Mouse (Mus musculus) heart, embryonic 13.5 days (tissue): Measurements from ENCODE around the gene Oaz2. TPM values are rescaled to one million over a fixed set of nuclear protein-coding genes. Genes with fewer than 3 reads are reported as not detected.

Source experiments
- ATAC-seq: fragments of 200-750 bp; cut with Nextera tagmentation; 2 replicates; pipeline ENCODE4 v1.8.0; 2017; ENCODE audit warnings: moderate TSS enrichment; ENCODE audit not compliant: insufficient number of reproducible peaks, low FRiP score, low TSS enrichment; ENCODE audit errors: extremely low read depth
- H3K27ac ChIP-seq: fragments of 300-500 bp; sonication (generic); replicated peaks from 2 replicates; pipeline ENCODE4 v1.5.1; 2015; ENCODE audit warnings: moderate library complexity, mild to moderate bottlenecking, inconsistent platforms
- H3K27me3 ChIP-seq: fragments of 300-500 bp; sonication (generic); replicated peaks from 2 replicates; pipeline ENCODE4 v1.6.1; 2015; ENCODE audit warnings: mild to moderate bottlenecking, inconsistent platforms
- H3K36me3 ChIP-seq: fragments of 300-500 bp; sonication (generic); 2 replicates; pipeline ENCODE4 v1.6.1; 2015; ENCODE audit warnings: mild to moderate bottlenecking, inconsistent platforms
- H3K4me1 ChIP-seq: fragments of 300-500 bp; sonication (generic); 2 replicates; pipeline ENCODE4 v1.6.1; 2015; ENCODE audit warnings: inconsistent platforms
- H3K4me2 ChIP-seq: fragments of 300-500 bp; sonication (generic); 2 replicates; pipeline ENCODE4 v1.6.1; 2015; ENCODE audit warnings: inconsistent platforms, mild to moderate bottlenecking, moderate library complexity
- H3K4me3 ChIP-seq: fragments of 300-500 bp; sonication (generic); 2 replicates; pipeline ENCODE4 v1.5.1; 2015; ENCODE audit warnings: moderate library complexity, mild to moderate bottlenecking, inconsistent platforms
- H3K9ac ChIP-seq: fragments of 300-500 bp; sonication (generic); 2 replicates; pipeline ENCODE4 v1.6.1; 2015; ENCODE audit warnings: inconsistent platforms, mild to moderate bottlenecking, moderate library complexity
- H3K9me3 ChIP-seq: fragments of 300-500 bp; sonication (generic); 2 replicates; pipeline ENCODE4 v1.6.1; 2016; ENCODE audit warnings: inconsistent platforms
- WGBS: fragments of 180-500 bp; shearing (Covaris S2); methylation state at CpG from one replicate; pipeline ENCODE4 v1.1.7; 2015; ENCODE audit warnings: mixed read lengths; 5-methylcytosine and 5-hydroxymethylcytosine counted together
- polyA plus RNA-seq: library from polyadenylated mRNA; unstranded; fragments of >200 nt; fragmentation: Nextera tagmentation; extraction: Ambion mirVana; gene quantifications from 2 replicates; pipeline ENCODE4 v1.2.1, GENCODE M21; 2015

Gene Oaz2
- 249 and 267 TPM in 2 replicates for polyA plus RNA-seq

- no peak within 1 kb of the TSS for H3K9ac ChIP-seq
- no peaks in the 10 kb centered on the region for H3K27me3 ChIP-seq
- 88% methylated on average over 8 of the region's 8 CpGs for WGBS
- H3K4me1 ChIP-seq, result peaks cover 24% of the 10 kb centered on the region
- no peak within 1 kb of the TSS for H3K27ac ChIP-seq
- H3K4me2 ChIP-seq, result no peak within 1 kb of the TSS
- no peaks in the 10 kb centered on the region for H3K36me3 ChIP-seq
- ATAC-seq, result no peak
- H3K9me3 ChIP-seq, result no peaks in the 10 kb centered on the region
- H3K4me3 ChIP-seq, result no peak within 1 kb of the TSS
Measured at GRCm38 (mm10) chr9:65667701-65668100, at the start of gene Oaz2. Oaz2 (plus strand) TSS chr9:65668001.

DNA sequence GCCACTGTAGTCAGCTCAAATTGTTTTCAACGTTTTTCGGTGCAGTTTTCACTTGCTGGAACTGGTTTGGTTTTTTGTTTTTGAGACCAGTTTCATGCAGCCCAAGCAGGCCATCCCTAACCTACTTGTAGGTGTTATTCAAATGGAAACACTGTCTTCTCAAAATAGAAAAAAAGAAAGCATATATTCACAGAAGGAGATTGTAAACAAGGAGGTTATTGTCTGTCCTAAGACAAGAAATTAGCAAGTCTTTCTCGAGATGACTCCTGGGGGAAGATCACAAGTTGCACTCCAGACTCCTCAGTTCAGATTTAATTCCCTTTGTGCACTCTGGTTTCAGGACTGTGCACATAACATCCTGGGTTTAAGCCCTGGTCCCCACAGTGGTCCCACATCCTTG lies 48.5 kb upstream of the Oaz2 start:
- no peak overlapping the region for H3K4me2 ChIP-seq
- no peaks in the 10 kb centered on the region for H3K4me1 ChIP-seq
- H3K9me3 ChIP-seq, result no peaks in the 10 kb centered on the region
- H3K27me3 ChIP-seq, result no peaks in the 10 kb centered on the region
- no peak overlapping the region for H3K27ac ChIP-seq
- no peaks in the 10 kb centered on the region for H3K36me3 ChIP-seq
- H3K4me3 ChIP-seq, result no peak overlapping the region
- 58% methylated on average over 3 of the region's 3 CpGs for WGBS
- H3K9ac ChIP-seq, result no peak overlapping the region
- ATAC-seq, result no peak

DNA sequence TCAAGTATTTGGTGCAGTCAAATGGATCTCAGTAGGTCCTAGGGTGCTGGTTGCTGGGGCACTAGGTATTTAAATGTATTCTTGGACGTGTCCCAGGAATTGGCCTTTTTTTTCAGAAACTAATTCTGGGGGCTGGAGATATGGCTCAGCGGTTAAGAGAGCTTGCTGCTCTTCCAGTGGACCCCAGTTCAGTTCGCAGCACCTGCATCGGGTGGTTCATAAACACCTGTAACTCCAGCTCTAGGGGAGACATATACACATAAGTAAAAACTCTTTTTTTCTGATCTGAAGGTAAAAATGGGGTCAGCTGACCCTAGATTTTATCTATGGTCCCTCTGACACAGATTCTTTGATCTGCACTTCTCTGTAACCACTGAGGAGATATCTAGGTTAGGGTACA lies 46.6 kb upstream of the Oaz2 start:
- Histone ChIP-seq H3K27me3 (no peaks in the 10 kb centered on the region), H3K4me3 (no peak overlapping the region), H3K9ac (no peak overlapping the region), H3K36me3 (no peaks in the 10 kb centered on the region), H3K4me1 (peaks cover 3% of the 10 kb centered on the region; the same call in 1 of the 2 replicates), H3K9me3 (no peaks in the 10 kb centered on the region), H3K4me2 (no peak overlapping the region), H3K27ac (no peak overlapping the region)
- 80% methylated on average over 4 of the region's 4 CpGs for WGBS
- ATAC-seq, result no peak

DNA sequence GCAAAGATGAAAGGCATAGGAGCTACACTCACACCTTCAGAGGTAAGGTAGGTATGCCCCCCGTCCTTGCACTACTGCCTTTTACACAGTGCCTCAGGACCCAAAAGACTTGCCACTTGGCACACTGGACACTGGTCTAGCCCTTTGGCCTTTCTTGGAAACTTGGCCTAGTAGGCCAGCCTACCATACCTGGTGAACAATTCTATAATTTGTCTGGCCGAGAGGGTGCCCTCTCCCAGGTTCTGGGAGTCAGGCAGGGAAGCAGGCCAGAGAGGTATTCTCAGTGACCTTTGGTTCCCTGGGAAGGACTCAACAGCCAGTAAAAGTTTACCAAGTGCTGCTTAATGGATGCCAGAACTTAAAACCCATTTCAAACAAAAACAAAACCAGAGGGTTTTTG lies 46.1 kb upstream of the Oaz2 start:
- H3K9ac ChIP-seq, result no peak overlapping the region
- H3K36me3 ChIP-seq, result no peaks in the 10 kb centered on the region
- WGBS, result 77% methylated on average over 2 of the region's 2 CpGs
- H3K27ac ChIP-seq, result no peak overlapping the region
- peaks cover 3% of the 10 kb centered on the region; the same call in 1 of the 2 replicates for H3K4me1 ChIP-seq
- no peak overlapping the region for H3K4me2 ChIP-seq
- H3K27me3 ChIP-seq, result no peaks in the 10 kb centered on the region
- no peaks in the 10 kb centered on the region for H3K9me3 ChIP-seq
- no peak for ATAC-seq
- H3K4me3 ChIP-seq, result no peak overlapping the region

DNA sequence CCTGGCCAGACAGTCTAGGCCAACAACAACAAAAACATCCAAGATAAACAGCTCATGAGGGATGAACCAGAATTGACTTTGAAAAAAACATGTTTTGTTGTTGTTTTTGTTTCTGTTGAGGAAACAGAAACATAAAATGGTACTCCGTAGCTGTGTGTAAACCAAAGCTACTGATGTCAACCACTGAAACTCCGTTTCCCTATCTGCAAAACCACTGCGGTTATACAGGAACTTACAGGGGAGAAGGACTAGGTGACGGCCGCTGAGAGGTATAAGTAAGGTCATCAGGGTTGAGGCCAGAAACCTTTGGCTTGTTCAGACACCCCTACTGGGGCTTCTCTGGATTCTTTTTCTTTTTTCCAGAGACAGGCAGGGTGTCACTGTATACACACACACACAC lies 45.0 kb upstream of the Oaz2 start:
- no peaks in the 10 kb centered on the region for H3K36me3 ChIP-seq
- H3K27me3 ChIP-seq, result no peaks in the 10 kb centered on the region; the same call in 1 of the 2 replicates
- WGBS, result 67% methylated on average over 5 of the region's 5 CpGs
- no peak overlapping the region for H3K4me2 ChIP-seq
- H3K4me3 ChIP-seq, result no peak overlapping the region
- H3K4me1 ChIP-seq, result peaks cover 3% of the 10 kb centered on the region; the same call in 1 of the 2 replicates
- H3K9me3 ChIP-seq, result no peaks in the 10 kb centered on the region
- no peak overlapping the region for H3K27ac ChIP-seq
- ATAC-seq, result no peak
- H3K9ac ChIP-seq, result no peak overlapping the region

GRCm38 (mm10) chr9:65624266-65624665 lies 43.5 kb upstream of the Oaz2 start:
- 69% methylated on average over 2 of the region's 2 CpGs for WGBS
- no peak overlapping the region for H3K9ac ChIP-seq
- H3K9me3 ChIP-seq, result no peaks in the 10 kb centered on the region
- no peak overlapping the region for H3K27ac ChIP-seq
- peaks cover 11% of the 10 kb centered on the region for H3K4me1 ChIP-seq
- no peak overlapping the region for H3K4me2 ChIP-seq
- no peaks in the 10 kb centered on the region for H3K36me3 ChIP-seq
- ATAC-seq, result no peak
- H3K27me3 ChIP-seq, result peaks cover 9% of the 10 kb centered on the region
- no peak overlapping the region for H3K4me3 ChIP-seq

- Histone ChIP-seq H3K4me3 (peak within 1 kb of the TSS; percentile 68), H3K9me3 (no peaks in the 10 kb centered on the region), H3K27ac (peak within 1 kb of the TSS; percentile 94), H3K4me1 (peaks cover 34% of the 10 kb centered on the region), H3K27me3 (peaks cover 9% of the 10 kb centered on the region), H3K4me2 (peak within 1 kb of the TSS; percentile 91), H3K36me3 (no peaks in the 10 kb centered on the region), H3K9ac (peak within 1 kb of the TSS; percentile 91)
- no peak for ATAC-seq
- WGBS, result 1% methylated on average over 37 of the region's 40 CpGs
Measured at GRCm38 (mm10) chr9:65629025-65629766, 38.6 kb upstream of the Oaz2 start, which contains the start of gene Rbpms2. Rbpms2 (plus strand) TSS chr9:65629648.

DNA sequence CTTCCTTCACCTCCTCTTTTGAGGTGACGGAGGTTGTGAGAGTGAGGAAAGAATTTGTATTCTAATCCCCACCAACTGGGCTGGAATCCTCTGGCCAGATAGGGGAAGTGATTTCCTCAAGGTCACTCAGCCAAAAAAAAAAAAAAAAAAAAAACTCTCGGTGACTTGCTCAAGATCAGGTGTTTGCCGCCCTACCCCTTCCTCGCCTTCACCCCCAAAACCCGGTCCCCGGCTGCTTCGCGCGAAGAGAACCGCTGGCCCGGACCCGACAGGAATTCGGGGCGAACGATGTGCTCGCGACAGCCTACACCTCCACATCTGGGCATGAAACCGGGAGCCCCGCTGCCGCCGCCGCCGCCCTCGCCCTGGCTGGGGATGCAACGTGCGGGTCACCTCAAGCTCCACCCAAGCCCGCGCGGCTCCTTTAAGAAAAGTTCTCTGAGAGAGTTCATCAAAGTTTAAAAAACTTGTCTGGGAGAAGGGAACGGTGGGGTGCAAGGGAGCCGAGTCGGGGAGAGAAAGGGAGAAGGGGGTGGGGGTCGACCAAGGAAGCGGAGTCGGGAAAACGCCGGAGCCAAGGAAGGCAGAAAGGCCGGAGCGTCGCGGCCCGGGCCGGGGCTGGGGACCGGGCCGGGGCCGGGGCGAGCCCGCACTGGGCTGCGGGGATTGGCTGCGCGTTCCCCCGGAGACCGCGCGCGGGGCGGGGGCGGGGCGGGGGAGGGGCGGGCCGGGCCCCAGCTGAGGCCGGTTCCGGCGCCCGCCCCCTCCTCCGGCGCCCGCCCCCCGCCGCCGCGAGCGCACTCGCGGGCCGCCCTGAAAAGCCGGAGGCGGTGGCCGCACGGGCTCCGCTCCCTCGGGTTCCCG lies 37.8 kb upstream of the Oaz2 start:
- peak; percentile 82; the same call in 1 of the 2 replicates for ATAC-seq
- H3K9me3 ChIP-seq, result no peaks in the 10 kb centered on the region
- H3K27me3 ChIP-seq, result peaks cover 9% of the 10 kb centered on the region
- peak overlapping the region; percentile 94 for H3K27ac ChIP-seq
- peak overlapping the region; percentile 68 for H3K4me3 ChIP-seq
- H3K9ac ChIP-seq, result peak overlapping the region; percentile 91
- WGBS, result under 1% methylated on average over 50 of the region's 83 CpGs
- peak overlapping the region; percentile 91 for H3K4me2 ChIP-seq
- H3K36me3 ChIP-seq, result no peaks in the 10 kb centered on the region
- H3K4me1 ChIP-seq, result peaks cover 33% of the 10 kb centered on the region

- Histone ChIP-seq H3K27me3 (peaks cover 9% of the 10 kb centered on the region), H3K36me3 (no peaks in the 10 kb centered on the region), H3K9ac (peak overlapping the region; percentile 91), H3K4me2 (peak overlapping the region; percentile 91), H3K4me1 (peaks cover 31% of the 10 kb centered on the region), H3K27ac (peak overlapping the region; percentile 94), H3K4me3 (peak overlapping the region; percentile 68), H3K9me3 (no peaks in the 10 kb centered on the region)
- WGBS, result under 1% methylated on average over 65 of the region's 78 CpGs
- ATAC-seq, result peak; percentile 42; the same call in 1 of the 2 replicates
Measured at GRCm38 (mm10) chr9:65630631-65631353, 37.0 kb upstream of the Oaz2 start.

GRCm38 (mm10) chr9:65631354-65632021 lies 36.3 kb upstream of the Oaz2 start:
- Histone ChIP-seq H3K9me3 (no peaks in the 10 kb centered on the region), H3K27ac (peak overlapping the region; percentile 94), H3K27me3 (peaks cover 9% of the 10 kb centered on the region), H3K4me3 (peak overlapping the region; percentile 68), H3K9ac (peak overlapping the region; percentile 91), H3K36me3 (0 out of 2 replicates have a peak, but pooled peaks cover 7% of the 10 kb centered on the region), H3K4me2 (peak overlapping the region; percentile 91), H3K4me1 (peaks cover 34% of the 10 kb centered on the region)
- 11% methylated on average over 16 of the region's 16 CpGs for WGBS
- no peak for ATAC-seq
